Mouse (Mus musculus): ENCODE measurements at regions not wholly inside any gene's neighbourhood (a gene's known extent, or its start where the extent isn't known, plus 50 kb on each side); places are given as distances from the start of the nearest gene placed in this dataset.
A peak's percentile ranks its signal among the peaks of the same experiment; 100 is the strongest.

- DNase-seq (ENCODE audit: low read depth, low spot score) = no peak
Measured at GRCm38 (mm10) chr1:187413881-187414280, 194.7 kb upstream of the Esrrg start.

- DNase-seq (ENCODE audit: low read depth, low spot score) = no peak
Measured at GRCm38 (mm10) chr1:187418186-187419140, 190.1 kb upstream of the Esrrg start.

GRCm38 (mm10) chr1:187428536-187429215 is 179.9 kb upstream of the Esrrg start:
- DNase-seq (ENCODE audit: low read depth, low spot score) = no peak

DNA sequence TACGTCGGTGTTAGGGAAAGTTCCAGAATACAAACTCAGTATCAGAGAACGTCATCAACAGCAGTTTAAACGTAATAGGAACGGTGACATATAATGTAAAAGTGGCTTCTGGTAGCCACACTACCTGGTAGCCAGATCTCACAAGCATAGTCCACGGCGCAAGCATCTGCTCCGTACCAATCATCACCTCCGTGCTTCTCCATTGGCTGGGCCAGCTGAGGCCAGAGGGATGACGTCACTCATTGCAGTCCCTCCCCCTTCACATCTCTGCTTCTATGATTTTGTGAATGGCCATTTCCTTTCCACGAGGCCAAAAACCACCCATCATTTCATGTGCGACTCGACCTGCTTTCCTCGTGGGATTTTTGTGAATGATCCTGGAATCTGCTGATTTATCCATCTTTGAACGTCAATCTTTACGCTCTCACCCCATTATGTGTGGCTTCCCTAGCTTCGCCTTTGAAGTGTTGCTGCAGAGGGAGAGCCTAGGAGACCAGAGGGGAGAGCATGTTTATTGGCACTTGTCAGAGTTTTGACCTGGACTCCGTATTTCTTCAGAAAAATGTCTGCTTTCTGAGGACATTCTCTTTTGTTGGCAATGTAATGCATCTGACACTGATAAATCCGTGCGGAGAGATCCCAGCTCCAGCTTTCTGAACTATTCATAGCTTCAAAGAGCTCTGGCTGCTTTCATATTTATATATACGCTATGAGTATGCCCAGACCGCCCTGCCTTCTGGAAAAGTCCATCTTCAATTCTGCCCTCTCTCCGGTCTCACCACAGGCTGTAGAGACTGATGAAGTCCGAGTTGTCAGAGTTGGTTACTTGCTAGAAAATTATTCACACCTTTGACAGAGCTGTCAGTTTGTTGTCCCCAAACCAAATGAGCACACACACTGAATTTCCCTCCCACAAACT is 174.6 kb upstream of the Esrrg start:
- DNase-seq (ENCODE audit: low read depth, low spot score) = no peak

DNA sequence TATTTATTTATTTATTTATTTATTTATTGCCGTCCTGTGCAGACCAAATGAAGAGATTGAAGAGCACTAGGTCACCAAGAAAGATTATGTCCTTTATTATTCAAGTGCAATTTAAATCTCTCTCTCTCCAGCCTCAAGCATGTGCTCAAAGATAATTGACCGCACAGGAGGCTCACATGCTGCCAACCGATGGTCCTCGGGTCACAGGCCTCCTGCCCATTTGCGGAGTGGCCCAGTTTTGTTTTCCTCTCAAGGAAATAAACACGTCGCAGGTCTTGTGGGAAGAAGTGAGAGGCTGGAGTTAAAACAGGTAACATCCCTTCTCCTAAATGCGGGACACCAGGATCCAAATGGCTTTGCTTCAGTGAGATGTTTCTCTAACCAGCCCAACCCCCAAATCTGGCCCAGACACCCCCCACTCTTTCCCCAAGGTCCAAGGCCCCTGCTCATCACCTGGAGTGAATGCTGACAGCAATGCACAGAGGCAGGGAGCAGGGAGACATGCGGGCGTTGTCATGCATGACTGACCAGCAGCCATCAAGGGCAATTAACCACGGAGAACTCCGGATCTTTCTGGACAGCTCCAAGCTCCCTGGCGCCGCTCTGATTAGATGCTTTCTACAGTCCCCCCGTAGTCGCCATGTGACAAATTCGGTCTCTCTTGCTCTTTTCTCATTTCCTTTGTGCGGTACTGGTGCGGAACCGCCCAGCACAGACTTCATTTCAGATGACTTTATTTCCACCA is 169.2 kb upstream of the Esrrg start:
- DNase-seq (ENCODE audit: low read depth, low spot score) = no peak

GRCm38 (mm10) chr1:187441668-187442193 is 166.9 kb upstream of the Esrrg start:
- no peak for DNase-seq (ENCODE audit: low read depth, low spot score)

DNA sequence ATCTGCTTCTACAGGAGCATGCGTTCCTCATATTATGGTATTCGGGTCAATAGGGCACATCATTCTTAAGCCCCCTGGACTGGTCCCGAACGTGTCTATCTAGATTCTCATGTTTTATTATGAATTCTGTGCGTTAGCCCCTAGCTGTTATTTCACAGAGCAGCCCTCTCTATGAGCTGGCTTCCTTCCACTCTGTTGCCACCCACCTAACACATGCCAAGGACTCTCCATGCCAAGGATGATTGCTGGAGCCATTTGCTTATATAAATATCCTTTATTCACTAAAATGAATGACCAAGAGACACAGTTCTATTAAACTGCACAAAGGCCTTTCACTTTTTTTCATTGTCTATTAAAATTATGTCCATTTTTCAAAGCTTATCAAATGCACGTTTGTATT is 162.1 kb upstream of the Esrrg start:
- no peak for DNase-seq (ENCODE audit: low read depth, low spot score)

DNA sequence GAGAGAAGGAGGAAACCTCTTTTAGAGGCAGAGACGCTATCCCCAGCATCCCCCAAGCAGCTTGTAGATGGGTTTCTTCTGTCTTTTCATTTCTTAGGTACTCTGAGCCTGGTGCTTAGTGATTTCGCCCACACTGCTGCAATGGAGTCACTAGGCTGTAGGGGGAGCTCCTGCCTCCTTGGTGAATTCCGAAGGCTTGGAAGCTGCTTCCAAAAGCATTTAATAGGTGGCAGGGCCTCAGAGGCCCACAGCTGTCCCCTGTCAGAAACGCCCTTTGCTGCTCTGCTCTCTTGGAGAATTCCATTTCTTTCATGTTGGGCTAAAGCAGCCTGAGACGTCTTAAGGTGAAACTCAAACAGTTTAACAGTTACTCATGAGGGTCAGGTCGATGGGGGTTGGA is 160.4 kb upstream of the Esrrg start:
- DNase-seq (ENCODE audit: low read depth, low spot score) = no peak

DNA sequence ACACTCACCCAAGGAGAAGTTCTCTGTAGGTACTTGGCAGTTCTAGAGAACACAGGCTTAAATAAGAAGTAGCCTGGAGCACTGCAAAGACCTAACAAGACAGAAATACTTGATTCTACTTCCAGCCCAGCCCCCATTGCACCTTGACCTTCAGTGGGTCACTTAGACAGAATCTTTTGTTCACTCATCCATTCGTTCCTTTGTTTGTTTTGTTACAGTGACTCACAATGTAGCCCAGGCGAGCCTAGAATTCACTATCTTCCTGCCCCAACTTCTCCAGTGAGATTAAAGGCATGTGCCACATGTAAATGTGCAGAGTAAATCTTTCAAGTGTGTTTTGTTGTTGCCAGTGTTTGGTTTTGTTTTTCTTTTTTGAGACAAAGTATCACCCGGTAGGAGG is 158.5 kb upstream of the Esrrg start:
- no peak for DNase-seq (ENCODE audit: low read depth, low spot score)

DNA sequence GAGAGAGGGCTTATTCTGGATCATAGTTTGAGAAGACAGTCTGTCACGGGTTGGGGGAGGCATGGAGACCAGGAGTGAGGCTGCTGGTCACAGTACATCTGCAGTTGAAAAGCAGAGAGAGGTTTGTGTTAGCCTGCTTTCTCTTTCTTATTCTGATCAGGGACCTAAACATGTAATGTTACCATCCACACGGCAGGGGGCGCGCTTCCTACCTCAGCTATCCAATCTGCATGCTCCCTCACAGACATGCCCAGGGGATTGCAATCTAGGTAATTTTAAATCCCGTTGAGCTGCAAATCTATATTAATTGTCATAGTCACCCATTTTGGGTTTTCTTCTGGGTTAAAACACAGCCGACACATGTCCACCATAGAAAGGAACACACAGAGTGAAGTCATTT is 156.4 kb upstream of the Esrrg start:
- DNase-seq (ENCODE audit: low read depth, low spot score) = no peak

GRCm38 (mm10) chr1:187454431-187454830 is 154.2 kb upstream of the Esrrg start:
- no peak for DNase-seq (ENCODE audit: low read depth, low spot score)

- DNase-seq (ENCODE audit: low read depth, low spot score) = no peak
Measured at GRCm38 (mm10) chr1:187484821-187485220, 123.8 kb upstream of the Esrrg start.

GRCm38 (mm10) chr1:187487948-187488690 is 120.5 kb upstream of the Esrrg start:
- DNase-seq (ENCODE audit: low read depth, low spot score) = peak; percentile 4

GRCm38 (mm10) chr1:187489452-187489851 is 119.1 kb upstream of the Esrrg start:
- DNase-seq (ENCODE audit: low read depth, low spot score) = no peak

DNA sequence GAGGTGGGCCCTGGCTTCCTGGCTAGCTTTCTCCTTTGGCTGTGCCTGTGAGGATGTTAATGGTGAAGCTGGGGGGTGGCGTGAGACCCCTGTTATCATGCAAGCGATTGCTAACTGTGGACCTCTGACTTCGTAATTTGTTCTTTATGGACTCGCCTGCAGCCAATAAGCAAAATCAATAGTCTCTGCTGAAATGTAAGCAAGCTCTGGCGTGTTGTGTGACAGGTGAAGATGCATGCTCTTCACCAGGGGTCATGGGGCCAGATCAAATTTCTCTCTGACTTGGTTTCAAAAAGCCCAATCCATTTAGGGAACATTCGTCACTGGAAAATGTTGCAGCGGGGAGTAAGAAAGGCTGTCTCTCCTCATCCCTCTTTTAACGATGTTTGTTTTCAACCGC is 103.2 kb upstream of the Esrrg start:
- DNase-seq (ENCODE audit: low read depth, low spot score) = no peak

- DNase-seq (ENCODE audit: low read depth, low spot score) = no peak
Measured at GRCm38 (mm10) chr1:187507217-187507616, 101.4 kb upstream of the Esrrg start.

- DNase-seq (ENCODE audit: low read depth, low spot score) = no peak
Measured at GRCm38 (mm10) chr1:187531349-187531922, 77.2 kb upstream of the Esrrg start.

DNA sequence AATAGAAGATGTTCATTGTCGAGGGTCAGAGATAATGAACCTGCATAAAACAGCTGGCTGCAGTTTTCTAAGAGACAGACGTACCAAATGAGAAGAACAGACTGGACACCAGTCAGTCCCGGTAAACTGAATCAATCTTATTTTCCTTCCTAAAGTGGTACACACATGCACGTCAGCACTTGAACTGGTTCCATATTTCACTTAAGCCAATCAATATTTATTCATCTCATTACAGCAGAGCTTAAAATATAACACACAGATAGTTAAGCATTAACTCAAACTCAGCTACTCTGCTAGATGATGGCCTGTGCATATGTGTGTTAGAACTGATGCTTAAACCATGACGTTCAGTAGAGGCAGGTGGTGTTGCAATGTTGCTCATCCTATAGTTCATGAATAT is 72.3 kb upstream of the Esrrg start:
- DNase-seq (ENCODE audit: low read depth, low spot score) = no peak

DNA sequence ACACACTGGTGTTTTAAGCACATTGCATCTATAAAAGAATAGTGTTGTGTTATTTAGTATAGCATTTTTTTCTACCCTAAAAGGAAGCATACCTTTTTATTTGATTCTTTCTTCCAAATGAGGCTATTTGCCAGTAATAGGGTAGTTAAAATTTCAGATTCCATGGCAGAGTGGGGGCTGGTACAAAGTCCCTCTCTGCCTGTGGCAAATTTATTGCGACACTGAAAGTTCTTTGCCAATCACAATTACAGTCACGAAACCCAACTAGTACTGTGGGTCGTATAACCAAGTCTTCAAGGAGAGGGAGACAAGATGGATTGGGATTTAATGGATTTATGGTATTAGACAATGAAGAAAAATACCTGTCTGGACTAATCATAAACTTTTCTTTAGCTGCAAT is 51.9 kb upstream of the Esrrg start:
- DNase-seq (ENCODE audit: low read depth, low spot score) = no peak
